Comparison of ENCODE assay signal across 11 mouse cellular contexts in the genomic region with DNA sequence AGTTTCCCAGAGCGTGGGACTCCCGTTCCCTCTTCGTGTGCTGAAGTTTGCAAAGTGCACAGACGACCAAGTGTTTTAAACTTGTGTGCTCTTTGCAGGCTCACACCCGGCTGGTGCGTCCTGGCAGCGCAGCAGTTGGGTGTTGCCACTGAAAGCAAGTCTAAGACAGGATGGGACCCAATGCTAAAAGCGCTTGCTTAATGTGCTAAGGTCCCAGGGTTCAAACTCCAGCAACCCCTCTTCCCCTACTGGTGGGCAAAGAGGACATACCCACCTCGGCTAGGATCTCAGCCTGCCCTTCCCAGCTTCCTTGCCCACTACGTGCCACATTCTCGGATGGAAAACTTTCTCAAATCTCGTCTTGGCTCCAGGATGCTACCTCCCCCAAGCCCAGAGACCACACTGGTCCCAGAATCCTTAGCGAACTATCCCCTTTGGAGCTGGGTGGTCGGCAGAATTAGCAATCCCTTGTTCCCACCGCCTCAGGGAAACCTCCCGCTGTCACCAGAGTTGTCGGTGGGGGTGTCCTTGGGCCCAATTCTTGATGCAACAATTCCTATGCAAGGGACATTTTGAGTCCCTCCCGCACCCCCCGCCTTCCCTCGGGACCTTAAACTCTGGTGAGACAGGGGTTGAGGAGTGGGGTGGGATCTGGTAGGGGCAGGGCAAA. TPM values are rescaled to one million over a fixed set of nuclear protein-coding genes. Genes with fewer than 3 reads are reported as not detected.
A peak's percentile ranks its signal among the peaks of the same experiment; 100 is the strongest.
DNase-seq lines count a peak whose midpoint lies in the region; ATAC-seq and TF ChIP-seq lines count a peak whose summit lies in the region.
"Had no signal": no experiment of that assay in that cellular context is flagged by ENCODE, and none has a peak within 500 bp of the region (broad histone marks: within the 10 kb centered on the region; RNA-seq: fewer than 3 reads in every experiment).

No protein-coding gene starts in this region.

- 0 out of 2 replicates have a peak, but pooled peaks have one; percentile 12 for TF ChIP-seq POLR2A in cerebellum, adult 2 months (IDR thresholded peaks at IDR 0.05; ENCODE audit: borderline replicate concordance, insufficient read depth, low read length)

- H3K4me2 ChIP-seq in kidney, embryonic 14.5 days (replicated peaks; ENCODE audit: low read depth, low read length) = peak overlapping the region; percentile 45
- H3K4me2 ChIP-seq in hindbrain, embryonic 11.5 days (replicated peaks; ENCODE audit: low read depth, low read length) = peak overlapping the region; percentile 43

- no peak for ATAC-seq in kidney, embryonic 14.5 days (ENCODE audit: low FRiP score, low TSS enrichment)
- ATAC-seq in hindbrain, embryonic 11.5 days (ENCODE audit: low FRiP score) = 0 out of 2 replicates have a peak, but pooled peaks have one; percentile 1
- ATAC-seq: Patski had no signal

- H3K9me3 ChIP-seq in kidney, embryonic 14.5 days (ENCODE audit: control insufficient read depth, low read length) = no peaks in the 10 kb centered on the region
- H3K9me3 ChIP-seq in hindbrain, embryonic 11.5 days (ENCODE audit: control insufficient read depth, low read length) = no peaks in the 10 kb centered on the region

- peaks cover 68% of the 10 kb centered on the region for H3K27me3 ChIP-seq in kidney, embryonic 14.5 days (ENCODE audit: control insufficient read depth, insufficient read depth, low read length)
- no peaks in the 10 kb centered on the region for H3K27me3 ChIP-seq in cerebellum, adult 2 months (ENCODE audit: control insufficient read depth, insufficient read depth, low read length)
- H3K27me3 ChIP-seq in hindbrain, embryonic 11.5 days (ENCODE audit: control insufficient read depth, insufficient read depth, low read length) = peaks cover 30% of the 10 kb centered on the region

- H3K4me1 ChIP-seq in kidney, embryonic 14.5 days (ENCODE audit: control insufficient read depth, insufficient read depth, low read length) = no peaks in the 10 kb centered on the region
- H3K4me1 ChIP-seq in cerebellum, adult 2 months (ENCODE audit: control insufficient read depth, insufficient read depth, low read length) = peaks cover 57% of the 10 kb centered on the region
- H3K4me1 ChIP-seq in hindbrain, embryonic 11.5 days (replicated peaks; ENCODE audit: control insufficient read depth, insufficient read depth, low read length) = peaks cover 8% of the 10 kb centered on the region

- 2% methylated on average over 20 of the region's 20 CpGs for WGBS in kidney, embryonic 14.5 days
- WGBS in cerebellum, adult 2 months = 11% methylated on average over 20 of the region's 20 CpGs
- 2% methylated on average over 20 of the region's 20 CpGs for WGBS in hindbrain, embryonic 11.5 days

- no peak overlapping the region for H3K9ac ChIP-seq in kidney, embryonic 14.5 days (ENCODE audit: low read depth, low read length)
- no peak overlapping the region for H3K9ac ChIP-seq in hindbrain, embryonic 11.5 days (ENCODE audit: low read depth, low read length)

- no peak overlapping the region for H3K27ac ChIP-seq in kidney, embryonic 14.5 days (ENCODE audit: low read depth, low read length)
- peak overlapping the region; percentile 32 for H3K27ac ChIP-seq in cerebellum, adult 2 months (ENCODE audit: insufficient read depth, low read length)
- H3K27ac ChIP-seq in hindbrain, embryonic 11.5 days (ENCODE audit: low read depth, low read length) = no peak overlapping the region

- intact Hi-C loops in left cerebral cortex, postnatal 36 days (cut with DNase I) = no loop called here

- no peak for DNase-seq in kidney, postnatal 14 days
- peak; percentile 41 to 57 for DNase-seq in cerebellum, adult 2 months
- DNase-seq in hindbrain, embryonic 11.5 days (ENCODE audit: low spot score) = peak; percentile 43
- peak; percentile 43 for DNase-seq in neural tube, embryonic 10.5 days (ENCODE audit: extremely low spot score, low spot score)
- DNase-seq in left cerebral cortex, postnatal 36 days (ENCODE audit: low spot score in 2 of 2) = no peak
- no peak for DNase-seq in right cerebral cortex, postnatal 36 days (ENCODE audit: low spot score in 2 of 2)
- no peak for DNase-seq in lung, postnatal 25 days (ENCODE audit: low spot score)

- no peaks in the 10 kb centered on the region for H3K36me3 ChIP-seq in kidney, embryonic 14.5 days (ENCODE audit: control insufficient read depth, insufficient read depth, low read length)
- H3K36me3 ChIP-seq in hindbrain, embryonic 11.5 days (ENCODE audit: control insufficient read depth, insufficient read depth, low read length) = no peaks in the 10 kb centered on the region

- peak overlapping the region; percentile 27; the same call in 1 of the 2 replicates for H3K4me3 ChIP-seq in kidney, embryonic 14.5 days (ENCODE audit: low read length)
- no peak overlapping the region for H3K4me3 ChIP-seq in cerebellum, adult 2 months (replicated peaks; ENCODE audit: insufficient read depth, low read depth, low read length)
- no peak overlapping the region; the same call in 1 of the 2 replicates for H3K4me3 ChIP-seq in hindbrain, embryonic 11.5 days (ENCODE audit: low read depth, low read length)

- TF ChIP-seq CTCF in cerebellum, adult 2 months (IDR thresholded peaks at IDR 0.05; ENCODE audit: borderline replicate concordance, insufficient read depth, low read depth, low read length) = no peak

RNA-seq across cellular contexts. Expression of a gene that starts 12.9 kb away (rescaled TPM):
- polyA plus RNA-seq in kidney, embryonic 14.5 days (2014; fragmentation: Nextera tagmentation; extraction: Ambion mirVana) = 0.18 and 0.26 TPM in 2 replicates
- polyA plus RNA-seq in cerebellum, adult 2 months (2012; rRNA removed) = 368 and 423 TPM in 2 replicates
- 1.4 and 2.1 TPM in 2 replicates for polyA plus RNA-seq in hindbrain, embryonic 11.5 days (2014; fragmentation: Nextera tagmentation; extraction: Ambion mirVana)
- total RNA-seq in left cerebral cortex, postnatal 36 days (2021) = 100 to 1,000 TPM in 1 of 2 experiments, 10 to 100 TPM in 1; 97.6 to 107 TPM
- polyA plus RNA-seq: heart, embryonic 14.5 days had no signal

RNA-seq across cellular contexts. Expression of a gene that starts 31.1 kb away (rescaled TPM):
- polyA plus RNA-seq in kidney, embryonic 14.5 days (2014; fragmentation: Nextera tagmentation; extraction: Ambion mirVana) = 5.0 and 7.0 TPM in 2 replicates
- polyA plus RNA-seq in cerebellum, adult 2 months (2012; rRNA removed) = 0.26 and 0.43 TPM in 2 replicates
- 0.28 and 0.66 TPM in 2 replicates for polyA plus RNA-seq in hindbrain, embryonic 11.5 days (2014; fragmentation: Nextera tagmentation; extraction: Ambion mirVana)
- not detected for total RNA-seq in left cerebral cortex, postnatal 36 days (2021)
- total RNA-seq: left cerebral cortex, adult 8-10 months had no signal

RNA-seq across cellular contexts. Expression of a gene that starts 49.6 kb away (rescaled TPM):
- polyA plus RNA-seq in kidney, embryonic 14.5 days (2014; fragmentation: Nextera tagmentation; extraction: Ambion mirVana) = 69.1 and 69.8 TPM in 2 replicates
- 106 and 109 TPM in 2 replicates for polyA plus RNA-seq in cerebellum, adult 2 months (2012; rRNA removed)
- polyA plus RNA-seq in hindbrain, embryonic 11.5 days (2014; fragmentation: Nextera tagmentation; extraction: Ambion mirVana) = 70.8 and 72.7 TPM in 2 replicates
- 10 to 100 TPM; 73.1 to 78.3 TPM for total RNA-seq in left cerebral cortex, postnatal 36 days (2021)

RNA-seq across cellular contexts. Expression of a gene that starts 54.7 kb away (rescaled TPM):
- polyA plus RNA-seq in kidney, embryonic 14.5 days (2014; fragmentation: Nextera tagmentation; extraction: Ambion mirVana) = 51.6 and 69.5 TPM in 2 replicates
- polyA plus RNA-seq in cerebellum, adult 2 months (2012; rRNA removed) = 21.6 and 25.1 TPM in 2 replicates
- polyA plus RNA-seq in hindbrain, embryonic 11.5 days (2014; fragmentation: Nextera tagmentation; extraction: Ambion mirVana) = 40.9 and 43.2 TPM in 2 replicates
- 1 to 10 TPM; 7.5 to 7.6 TPM for total RNA-seq in left cerebral cortex, postnatal 36 days (2021)

Comparison
In these comparisons a context has a peak if more than half of its experiments do, and no peak if none do; other contexts are left out.
1. DNase-seq: peak in cerebellum, adult 2 months (2 of 2), hindbrain, embryonic 11.5 days (single experiment) and neural tube, embryonic 10.5 days (single experiment); none in kidney, postnatal 14 days (single experiment), left cerebral cortex, postnatal 36 days (0 of 2), right cerebral cortex, postnatal 36 days (0 of 2) and lung, postnatal 25 days (single experiment).
2. RNA of a gene that starts 12.9 kb away (polyA plus RNA-seq): 368 to 423 TPM in cerebellum, adult 2 months; 1.4 to 2.1 TPM in hindbrain, embryonic 11.5 days and 0.18 to 0.26 TPM in kidney, embryonic 14.5 days; every median in the first group is over 100 times any median in the second.